Mouse (Mus musculus) stomach, postnatal 0 days (tissue): ENCODE results near the gene Sco2.

Source experiments
- CTCF ChIP-seq: IDR thresholded peaks from 2 replicates; pipeline ENCODE4 v1.5.1; 2016; ENCODE audit warnings: antibody characterized with exemption, low read depth, mild to moderate bottlenecking, moderate library complexity
- EP300 ChIP-seq: optimal IDR thresholded peaks from 2 replicates; pipeline ENCODE3; 2016; ENCODE audit warnings: antibody characterized with exemption

GRCm38 (mm10) chr15:89352795-89353194, 20.9 kb downstream of the Sco2 start:
- TF ChIP-seq CTCF: no peak
- TF ChIP-seq EP300: no peak
